Mouse (Mus musculus): ENCODE measurements around the gene Vmn1r103. TPM values are rescaled to one million over a fixed set of nuclear protein-coding genes. Genes with fewer than 3 reads are reported as not detected.

Gene Vmn1r103
- polyA plus RNA-seq (2015; fragmentation: Nextera tagmentation; extraction: Ambion mirVana): not detected in 2 replicates

GRCm38 (mm10) chr7:20510434-20510833 lies at the start of gene Vmn1r103:
Gene Vmn1r103 (minus strand): TSS chr7:20510534.

GRCm38 (mm10) chr7:20545657-20546056 lies 35.3 kb upstream of the Vmn1r103 start, which contains the start of gene Gm5726:
Gene Gm5726 (minus strand): TSS chr7:20545757.

GRCm38 (mm10) chr7:20533537-20533936 lies 23.2 kb upstream of the Vmn1r103 start, which contains the start of gene Vmn1r104:
Gene Vmn1r104 (plus strand): TSS chr7:20533837.

GRCm38 (mm10) chr7:20474825-20475224 lies 35.5 kb downstream of the Vmn1r103 start, which contains the start of gene Gm10670:
Gene Gm10670 (minus strand): TSS chr7:20474925.

Other genes with a start within 250 kb of the Vmn1r103 start
- gene Gm5890, start 247.7 kb downstream of the Vmn1r103 start, polyA plus RNA-seq (2015; fragmentation: Nextera tagmentation; extraction: Ambion mirVana): not detected in 2 replicates
- gene Gm4133, start 176.5 kb downstream of the Vmn1r103 start, polyA plus RNA-seq (2015; fragmentation: Nextera tagmentation; extraction: Ambion mirVana): not detected in 2 replicates
- gene Gm5728, start 135.1 kb downstream of the Vmn1r103 start, polyA plus RNA-seq (2015; fragmentation: Nextera tagmentation; extraction: Ambion mirVana): not detected in 2 replicates
- gene Vmn1r100, start 92.6 kb downstream of the Vmn1r103 start, polyA plus RNA-seq (2015; fragmentation: Nextera tagmentation; extraction: Ambion mirVana): not detected in 2 replicates
- gene Vmn1r101, start 67.9 kb downstream of the Vmn1r103 start, polyA plus RNA-seq (2015; fragmentation: Nextera tagmentation; extraction: Ambion mirVana): not detected in 2 replicates
- gene Gm10670, start 35.6 kb downstream of the Vmn1r103 start, polyA plus RNA-seq (2015; fragmentation: Nextera tagmentation; extraction: Ambion mirVana): not detected in 2 replicates
- not detected in 2 replicates for gene Vmn1r104, start 23.3 kb upstream of the Vmn1r103 start, polyA plus RNA-seq (2015; fragmentation: Nextera tagmentation; extraction: Ambion mirVana)
- not detected in 2 replicates for gene Gm5726, start 35.2 kb upstream of the Vmn1r103 start, polyA plus RNA-seq (2015; fragmentation: Nextera tagmentation; extraction: Ambion mirVana)
- gene Gm4141, start 65.7 kb upstream of the Vmn1r103 start, polyA plus RNA-seq (2015; fragmentation: Nextera tagmentation; extraction: Ambion mirVana): not detected in 2 replicates
- gene Gm4513, start 88.5 kb upstream of the Vmn1r103 start, polyA plus RNA-seq (2015; fragmentation: Nextera tagmentation; extraction: Ambion mirVana): not detected in 2 replicates
- gene Vmn1r107, start 158.4 kb upstream of the Vmn1r103 start, polyA plus RNA-seq (2015; fragmentation: Nextera tagmentation; extraction: Ambion mirVana): not detected in 2 replicates
- gene Vmn1r111, start 192.7 kb upstream of the Vmn1r103 start, polyA plus RNA-seq (2015; fragmentation: Nextera tagmentation; extraction: Ambion mirVana): not detected in 2 replicates
- gene Gm10668, start 220.1 kb upstream of the Vmn1r103 start, polyA plus RNA-seq (2015; fragmentation: Nextera tagmentation; extraction: Ambion mirVana): not detected in 2 replicates

Data from spleen, postnatal 0 days (tissue).